Mouse (Mus musculus) bone marrow macrophage, adult 2 months (primary cell): ENCODE measurements around the gene Fam228b.

Experiments
- CTCF ChIP-seq: IDR thresholded peaks from 2 replicates; pipeline ENCODE4 v1.5.1; 2012; ENCODE audit warnings: low read depth, mild to moderate bottlenecking, low read length, moderate library complexity
- POLR2A ChIP-seq: IDR thresholded peaks from 2 replicates; pipeline ENCODE4 v1.6.1; 2012; ENCODE audit warnings: mild to moderate bottlenecking, low read depth, low read length, borderline replicate concordance

DNA sequence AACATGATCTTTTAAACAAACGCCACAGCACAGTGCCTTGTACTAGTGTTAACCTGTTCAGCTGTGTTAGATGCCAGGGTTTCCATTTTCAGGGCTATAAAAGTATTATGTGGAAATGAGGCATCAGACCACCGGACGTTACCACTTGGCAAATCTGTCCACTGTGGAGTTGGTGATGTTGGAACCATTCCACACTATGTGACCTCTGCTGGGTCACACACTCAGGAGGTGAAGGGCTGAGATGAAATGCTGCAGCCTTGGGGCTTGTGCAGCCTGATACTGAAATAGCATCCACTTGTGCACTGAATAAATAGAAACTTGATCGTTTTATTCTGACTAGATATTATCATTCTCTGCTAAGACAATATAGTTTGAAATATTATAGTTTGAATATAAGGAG is 55.7 kb downstream of the Fam228b start:
- TF ChIP-seq CTCF (no peak), POLR2A (no peak)
